ENCODE assay signal across 8 mouse cellular contexts in the genomic region with DNA sequence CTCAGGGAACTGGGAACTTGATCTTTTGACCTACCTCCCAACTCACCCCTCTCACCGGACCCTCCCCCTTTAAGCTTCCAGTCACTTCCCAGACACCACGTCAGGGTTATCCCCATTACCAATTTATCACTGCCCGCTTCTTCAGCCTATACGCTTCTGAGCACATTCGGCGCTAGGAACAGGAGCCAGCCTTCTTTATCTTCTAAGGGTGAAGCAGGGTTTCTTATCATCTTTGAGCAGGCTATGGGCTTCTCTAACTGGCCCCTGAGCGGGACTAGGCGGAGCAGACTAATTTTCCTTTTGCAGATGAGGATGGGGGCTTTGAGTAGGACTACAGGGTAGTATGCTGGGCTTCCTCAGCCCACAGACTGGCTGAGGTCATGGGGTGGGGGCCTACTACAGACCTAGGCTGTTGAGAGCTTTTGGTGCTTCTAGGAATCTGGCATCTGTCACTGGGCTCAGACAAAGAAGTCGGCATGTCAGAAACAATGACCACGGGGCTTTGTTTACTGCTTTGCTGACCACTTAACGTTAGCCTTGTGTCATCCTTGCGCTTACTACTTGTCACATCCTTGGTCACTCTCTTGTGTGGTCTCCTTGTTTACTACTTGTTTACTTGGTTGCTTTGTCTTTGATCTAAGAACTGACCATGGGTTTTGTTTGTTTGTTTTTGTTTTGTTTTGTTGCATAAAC. TPM values are rescaled to one million over a fixed set of nuclear protein-coding genes. Genes with fewer than 3 reads are reported as not detected.
A peak's percentile ranks its signal among the peaks of the same experiment; 100 is the strongest.
DNase-seq lines count a peak whose midpoint lies in the region; ATAC-seq and TF ChIP-seq lines count a peak whose summit lies in the region.

Gene Tnfrsf14, minus strand, starts transcription at position 169 of the 693 bp plus-strand sequence.

- H3K9me3 ChIP-seq in stomach, embryonic 16.5 days (replicated peaks; ENCODE audit: control insufficient read depth, low read length): no peaks in the 10 kb centered on the region

- TF ChIP-seq EP300 in heart, adult 2 months (IDR thresholded peaks at IDR 0.05; ENCODE audit: insufficient read depth, low read depth, low read length): no peak

- ATAC-seq in stomach, embryonic 16.5 days (ENCODE audit: insufficient read depth, low FRiP score): 0 out of 2 replicates have a peak, but pooled peaks have one; percentile 39

- no peaks in the 10 kb centered on the region for H3K27me3 ChIP-seq in heart, adult 2 months (ENCODE audit: control insufficient read depth, insufficient read depth, low read length)
- no peaks in the 10 kb centered on the region for H3K27me3 ChIP-seq in thymus, adult 2 months (ENCODE audit: control insufficient read depth, insufficient read depth, low read length)
- no peaks in the 10 kb centered on the region for H3K27me3 ChIP-seq in stomach, embryonic 16.5 days (ENCODE audit: control insufficient read depth, insufficient read depth, low read length)

- no peak for TF ChIP-seq POLR2A in heart, adult 2 months (IDR thresholded peaks at IDR 0.05; ENCODE audit: insufficient read depth, low read depth, low read length)
- TF ChIP-seq POLR2A in thymus, adult 2 months (IDR thresholded peaks at IDR 0.05; ENCODE audit: control insufficient read depth, extremely low read depth, insufficient read depth, low read length, poor library complexity): no peak

- no peaks in the 10 kb centered on the region for H3K79me2 ChIP-seq in heart, adult 2 months (replicated peaks; ENCODE audit: control insufficient read depth, insufficient read depth, low read length)

- TF ChIP-seq CTCF in heart, adult 2 months (IDR thresholded peaks at IDR 0.05): no peak
- no peak for TF ChIP-seq CTCF in thymus, adult 2 months (IDR thresholded peaks at IDR 0.05; ENCODE audit: borderline replicate concordance, control insufficient read depth, extremely low read depth, insufficient read depth, low read length, poor library complexity)

- peak within 1 kb of the TSS; percentile 59 for H3K4me3 ChIP-seq in heart, adult 2 months
- peak within 1 kb of the TSS; percentile 55 for H3K4me3 ChIP-seq in thymus, adult 2 months (ENCODE audit: control insufficient read depth, insufficient read depth, low read length)
- peak within 1 kb of the TSS; percentile 39 for H3K4me3 ChIP-seq in stomach, embryonic 16.5 days (replicated peaks; ENCODE audit: low read length)

- peak within 1 kb of the TSS; percentile 50 for H3K4me2 ChIP-seq in stomach, embryonic 16.5 days (ENCODE audit: low read depth, low read length)

- peak within 1 kb of the TSS; percentile 93 for H3K27ac ChIP-seq in heart, adult 2 months
- peak within 1 kb of the TSS; percentile 93 for H3K27ac ChIP-seq in thymus, adult 2 months (ENCODE audit: control insufficient read depth, insufficient read depth, low read length)
- H3K27ac ChIP-seq in stomach, embryonic 16.5 days (ENCODE audit: low read length): peak within 1 kb of the TSS; percentile 74

- DNase-seq in heart, adult 2 months: no peak
- DNase-seq in heart, postnatal 14 days: no peak
- no peak for DNase-seq in thymus, adult 2 months
- no peak for DNase-seq in thymus, adult 18-20 months
- peak; percentile 86 for DNase-seq in liver
- DNase-seq in layer of hippocampus, adult 8-10 months (ENCODE audit: low spot score in 2 of 2): no peak
- no peak for DNase-seq in layer of hippocampus, postnatal 14 days (ENCODE audit: low spot score in 2 of 2)

- peaks cover 12% of the 10 kb centered on the region for H3K4me1 ChIP-seq in heart, adult 2 months (ENCODE audit: control insufficient read depth, insufficient read depth, low read length)
- H3K4me1 ChIP-seq in thymus, adult 2 months (replicated peaks; ENCODE audit: control insufficient read depth, insufficient read depth, low read length): peaks cover 31% of the 10 kb centered on the region
- peaks cover 13% of the 10 kb centered on the region for H3K4me1 ChIP-seq in stomach, embryonic 16.5 days (ENCODE audit: control insufficient read depth, insufficient read depth, low read length)

- no peaks in the 10 kb centered on the region for H3K36me3 ChIP-seq in heart, adult 2 months (ENCODE audit: control insufficient read depth, insufficient read depth, low read length)
- peaks cover 8% of the 10 kb centered on the region; the same call in 1 of the 2 replicates for H3K36me3 ChIP-seq in thymus, adult 2 months (ENCODE audit: control insufficient read depth, insufficient read depth, low read length)
- no peaks in the 10 kb centered on the region for H3K36me3 ChIP-seq in stomach, embryonic 16.5 days (ENCODE audit: control insufficient read depth, insufficient read depth, low read length)

- peak within 1 kb of the TSS; percentile 50 for H3K9ac ChIP-seq in heart, adult 2 months (ENCODE audit: low read depth, low read length)
- peak within 1 kb of the TSS; percentile 60 for H3K9ac ChIP-seq in stomach, embryonic 16.5 days (ENCODE audit: low read length)

- intact Hi-C loops in heart, adult 2 months (cut with DNase I): no loop called here
- intact Hi-C loops in heart, postnatal 14 days (cut with DNase I): no loop called here

- WGBS in heart, adult 2 months: 37% methylated on average over 12 of the region's 12 CpGs
- WGBS in thymus, adult 2 months: 52% methylated on average over 12 of the region's 12 CpGs
- WGBS in stomach, embryonic 16.5 days: 32% methylated on average over 12 of the region's 12 CpGs

RNA-seq across cellular contexts. Expression of gene Tnfrsf14, which starts in this region (rescaled TPM):
- total RNA-seq in heart, adult 2 months (2021): 1 to 10 TPM; 6.1 to 7.0 TPM
- polyA plus RNA-seq in heart, adult 2 months (2012; rRNA removed): 16.1 and 18.8 TPM in 2 replicates
- 1 to 10 TPM; 4.1 to 5.6 TPM for total RNA-seq in heart, postnatal 14 days (2021)
- 215 and 227 TPM in 2 replicates for polyA plus RNA-seq in thymus, adult 2 months (2012; rRNA removed)
- polyA plus RNA-seq in stomach, embryonic 16.5 days (2015; fragmentation: Nextera tagmentation; extraction: Ambion mirVana): 4.3 and 4.6 TPM in 2 replicates
- total RNA-seq in layer of hippocampus, adult 8-10 months (2022): 1 to 10 TPM; 1.6 to 5.2 (median 3.8) TPM
- total RNA-seq in layer of hippocampus, postnatal 14 days (2021): 1 to 10 TPM in 1 of 2 experiments, under 1 TPM in 1; 0.81 to 1.1 TPM

Comparison
In these comparisons a context has a peak if more than half of its experiments do, and no peak if none do; other contexts are left out.
1. RNA of gene Tnfrsf14 (polyA plus RNA-seq): 215 to 227 TPM in thymus, adult 2 months; 16.1 to 18.8 TPM in heart, adult 2 months and 4.3 to 4.6 TPM in stomach, embryonic 16.5 days; every median in the first group is over 10 times any median in the second.
2. Peak in every context shown above with its lines, with median percentiles within 50 percentile points of each other: H3K27ac ChIP-seq and H3K4me3 ChIP-seq.